Mouse (Mus musculus): Measurements from ENCODE around the gene Tnfsf12.

- TF ChIP-seq POLR2A (IDR thresholded peaks at IDR 0.05; ENCODE audit: borderline replicate concordance, insufficient read depth, low read length) (no peak), CTCF (IDR thresholded peaks at IDR 0.05; ENCODE audit: borderline replicate concordance, insufficient read depth, low read depth, low read length) (no peak)
These were observed 23.8 kb upstream of the Tnfsf12 start for GRCm38 (mm10) chr11:69719423-69719822.
